Mouse (Mus musculus) left cerebral cortex, postnatal 36 days (tissue): Measurements from ENCODE around the gene Lgi1. TPM values are rescaled to one million over a fixed set of nuclear protein-coding genes. Genes with fewer than 3 reads are reported as not detected.
A peak's percentile ranks its signal among the peaks of the same experiment; 100 is the strongest.

Experiments used
- DNase-seq, 2 experiments: peaks; one replicate each; pipeline ENCODE4 v3.0.0; 2021 to 2022; ENCODE audit warnings: low spot score in 2 of 2, mixed read lengths in 1 of 2
- intact Hi-C: fragments of 180-260 bp; cut with DNase I; formaldehyde crosslinking; loops from one replicate; pipeline ENCODE4 v1.15.1; 2025
- total RNA-seq, 2 experiments: library from RNA; stranded (reverse); gene quantifications; 2 replicates each; pipeline ENCODE4 v1.2.3; 2021

Gene Lgi1
- 100 to 1,000 TPM; 135 to 144 TPM for total RNA-seq

GRCm38 (mm10) chr19:38264505-38265500 is at the start of gene Lgi1:
Gene Lgi1 (plus strand): TSS chr19:38264536.
- peak; percentile 68 to 75 for DNase-seq
- intact Hi-C loops: loop anchor here (1.0 kb wide), 2 partner anchors 27 to 41 kb away; partner anchors contain the start of gene Fra10ac1

- no peak for DNase-seq
- intact Hi-C loops: no loop called here
Observed at GRCm38 (mm10) chr19:38217696-38218095, 46.6 kb upstream of the Lgi1 start.

GRCm38 (mm10) chr19:38223356-38223904 is 40.9 kb upstream of the Lgi1 start:
- intact Hi-C loops: loop anchor here (5.0 to 10.0 kb wide), 2 partner anchors 101 to 129 kb away; no protein-coding TSS in a partner anchor
- DNase-seq: peak in 1 of 2 experiments; percentile 24

- intact Hi-C loops: loop anchor here (1.0 to 10.0 kb wide), 4 partner anchors 14 to 128 kb away; partner anchors contain the start of gene Lgi1
- peak; percentile 96 to 97 for DNase-seq
Observed at GRCm38 (mm10) chr19:38223905-38224684, 40.2 kb upstream of the Lgi1 start, which contains the start of gene Fra10ac1. Gene Fra10ac1 (minus strand): TSS chr19:38224156.

GRCm38 (mm10) chr19:38224685-38225060 is 39.7 kb upstream of the Lgi1 start:
- intact Hi-C loops: loop anchor here (1.0 to 10.0 kb wide), 4 partner anchors 14 to 128 kb away; partner anchors contain the start of gene Lgi1

GRCm38 (mm10) chr19:38228699-38229098 is 35.6 kb upstream of the Lgi1 start:
- intact Hi-C loops: loop anchor here (10.0 kb wide), 1 partner anchor 96 kb away; no protein-coding TSS in a partner anchor
- DNase-seq: no peak

More at GRCm38 (mm10) chr19:38224685-38225060, 39.7 kb upstream of the Lgi1 start:
- peak; percentile 29 to 52 for DNase-seq

GRCm38 (mm10) chr19:38232087-38232486 is 32.2 kb upstream of the Lgi1 start:
- intact Hi-C loops: no loop called here
- DNase-seq: no peak

GRCm38 (mm10) chr19:38232516-38232915 is 31.8 kb upstream of the Lgi1 start:
- intact Hi-C loops: no loop called here
- DNase-seq: no peak

GRCm38 (mm10) chr19:38236526-38236925 is 27.8 kb upstream of the Lgi1 start:
- intact Hi-C loops: no loop called here

GRCm38 (mm10) chr19:38237834-38238212 is 26.5 kb upstream of the Lgi1 start:
- intact Hi-C loops: loop anchor here (1.0 kb wide), 2 partner anchors 14 to 27 kb away; partner anchors contain the start of gene Fra10ac1
- DNase-seq: no peak

More at GRCm38 (mm10) chr19:38236526-38236925, 27.8 kb upstream of the Lgi1 start:
- no peak for DNase-seq

GRCm38 (mm10) chr19:38238213-38238951 is 26.0 kb upstream of the Lgi1 start:
- intact Hi-C loops: loop anchor here (1.0 kb wide), 2 partner anchors 14 to 27 kb away; partner anchors contain the start of gene Fra10ac1
- DNase-seq: peak; percentile 74 to 87

GRCm38 (mm10) chr19:38242314-38242852 is 22.0 kb upstream of the Lgi1 start:
- no peak for DNase-seq
- intact Hi-C loops: no loop called here

- DNase-seq: no peak
- intact Hi-C loops: no loop called here
Observed at GRCm38 (mm10) chr19:38244748-38245147, 19.6 kb upstream of the Lgi1 start.

- intact Hi-C loops: no loop called here
Observed at GRCm38 (mm10) chr19:38245361-38246176, 18.8 kb upstream of the Lgi1 start.

GRCm38 (mm10) chr19:38246177-38246622 is 18.1 kb upstream of the Lgi1 start:
- no peak for DNase-seq
- intact Hi-C loops: no loop called here

More at GRCm38 (mm10) chr19:38245361-38246176, 18.8 kb upstream of the Lgi1 start:
- DNase-seq: no peak

GRCm38 (mm10) chr19:38249627-38250026 is 14.7 kb upstream of the Lgi1 start:
- DNase-seq: no peak
- intact Hi-C loops: loop anchor here (5.0 kb wide), 1 partner anchor 73 kb away; no protein-coding TSS in a partner anchor

- intact Hi-C loops: loop anchor here (5.0 kb wide), 1 partner anchor 69 kb away; no protein-coding TSS in a partner anchor
- no peak for DNase-seq
Observed at GRCm38 (mm10) chr19:38253796-38254195, 10.5 kb upstream of the Lgi1 start.
